Mouse (Mus musculus) kidney, embryonic 16.5 days (tissue): ENCODE results near the gene Atg7. TPM values are rescaled to one million over a fixed set of nuclear protein-coding genes. Genes with fewer than 3 reads are reported as not detected.

ENCODE experiments used
- ATAC-seq: fragments of 200-750 bp; cut with Nextera tagmentation; 2 replicates; pipeline ENCODE4 v1.8.0; 2017; ENCODE audit warnings: moderate TSS enrichment; ENCODE audit not compliant: low FRiP score, low TSS enrichment
- H3K27ac ChIP-seq: fragments of 300-500 bp; sonication (generic); 2 replicates; pipeline ENCODE4 v1.5.1; 2014; ENCODE audit warnings: low read length
- H3K27me3 ChIP-seq: fragments of 300-500 bp; sonication (generic); 2 replicates; pipeline ENCODE4 v1.6.1; 2014; ENCODE audit warnings: low read length, control low read depth, mixed read lengths; ENCODE audit not compliant: insufficient read depth
- H3K36me3 ChIP-seq: fragments of 300-500 bp; sonication (generic); 2 replicates; pipeline ENCODE4 v1.6.1; 2014; ENCODE audit warnings: low read length, control low read depth, mixed read lengths; ENCODE audit not compliant: insufficient read depth
- H3K4me1 ChIP-seq: fragments of 300-500 bp; sonication (generic); 2 replicates; pipeline ENCODE4 v1.6.1; 2014; ENCODE audit warnings: low read length, control low read depth, mixed read lengths; ENCODE audit not compliant: insufficient read depth
- H3K4me2 ChIP-seq: fragments of 300-500 bp; sonication (generic); replicated peaks from 2 replicates; pipeline ENCODE4 v1.6.1; 2014; ENCODE audit warnings: low read depth, low read length
- H3K4me3 ChIP-seq: fragments of 300-500 bp; sonication (generic); 2 replicates; pipeline ENCODE4 v1.5.1; 2014; ENCODE audit warnings: mild to moderate bottlenecking, low read length
- H3K9ac ChIP-seq: fragments of 300-500 bp; sonication (generic); replicated peaks from 2 replicates; pipeline ENCODE4 v1.6.1; 2014; ENCODE audit warnings: low read length
- H3K9me3 ChIP-seq: fragments of 300-500 bp; sonication (generic); 2 replicates; pipeline ENCODE4 v1.6.1; 2016; ENCODE audit warnings: low read length, control low read depth
- WGBS: fragments of 180-500 bp; shearing (Covaris S2); extraction: QIAGEN DNeasy Blood & Tissue Kit; methylation state at CpG from one replicate; pipeline ENCODE4 v1.1.7; 2014; 5-methylcytosine and 5-hydroxymethylcytosine counted together
- polyA plus RNA-seq: library from polyadenylated mRNA; unstranded; fragments of >200 nt; fragmentation: Nextera tagmentation; extraction: Ambion mirVana; gene quantifications from 2 replicates; pipeline ENCODE4 v1.2.1, GENCODE M21; 2015

Atg7 gene
- polyA plus RNA-seq, 1 experiment from 2014 or later, result 26.4 TPM

GRCm38 (mm10) chr6:114700704-114701103 is 57.8 kb downstream of the Atg7 start:
- H3K9ac ChIP-seq, result no peak overlapping the region
- no peaks in the 10 kb centered on the region for H3K27me3 ChIP-seq
- 77% methylated on average over 3 of the region's 3 CpGs for WGBS
- H3K27ac ChIP-seq, result no peak overlapping the region
- H3K4me3 ChIP-seq, result no peak overlapping the region
- ATAC-seq, result no peak
- H3K9me3 ChIP-seq, result peaks cover 3% of the 10 kb centered on the region; the same call in 1 of the 2 replicates
- peaks cover 6% of the 10 kb centered on the region; the same call in 1 of the 2 replicates for H3K36me3 ChIP-seq
- H3K4me1 ChIP-seq, result no peaks in the 10 kb centered on the region
- H3K4me2 ChIP-seq, result no peak overlapping the region

- Histone ChIP-seq H3K27ac (no peak overlapping the region), H3K9ac (no peak overlapping the region), H3K4me2 (no peak overlapping the region), H3K4me1 (no peaks in the 10 kb centered on the region), H3K27me3 (no peaks in the 10 kb centered on the region), H3K9me3 (no peaks in the 10 kb centered on the region), H3K36me3 (0 out of 2 replicates have a peak, but pooled peaks cover 2% of the 10 kb centered on the region), H3K4me3 (no peak overlapping the region)
- 75% methylated on average over 3 of the region's 3 CpGs for WGBS
- no peak for ATAC-seq
These were observed 64.1 kb downstream of the Atg7 start for GRCm38 (mm10) chr6:114707032-114707431.

GRCm38 (mm10) chr6:114712242-114713050 is 69.5 kb downstream of the Atg7 start:
- Histone ChIP-seq H3K4me3 (no peak overlapping the region), H3K9ac (no peak overlapping the region), H3K36me3 (peaks cover 8% of the 10 kb centered on the region; the same call in 1 of the 2 replicates), H3K4me1 (peaks cover 7% of the 10 kb centered on the region; the same call in 1 of the 2 replicates), H3K9me3 (no peaks in the 10 kb centered on the region), H3K4me2 (no peak overlapping the region), H3K27ac (no peak overlapping the region), H3K27me3 (no peaks in the 10 kb centered on the region)
- 44% methylated on average over 4 of the region's 4 CpGs for WGBS
- no peak for ATAC-seq

- Histone ChIP-seq H3K27ac (no peak overlapping the region), H3K9ac (no peak overlapping the region), H3K36me3 (peaks cover 8% of the 10 kb centered on the region; the same call in 1 of the 2 replicates), H3K9me3 (no peaks in the 10 kb centered on the region), H3K4me1 (peaks cover 7% of the 10 kb centered on the region; the same call in 1 of the 2 replicates), H3K4me2 (no peak overlapping the region), H3K27me3 (no peaks in the 10 kb centered on the region), H3K4me3 (no peak overlapping the region)
- ATAC-seq, result no peak
- 64% methylated on average over 3 of the region's 3 CpGs for WGBS
These were observed 70.6 kb downstream of the Atg7 start for GRCm38 (mm10) chr6:114713538-114713937.

- ATAC-seq, result no peak
- Histone ChIP-seq H3K4me1 (peaks cover 13% of the 10 kb centered on the region), H3K9me3 (no peaks in the 10 kb centered on the region), H3K27me3 (no peaks in the 10 kb centered on the region), H3K36me3 (peaks cover 8% of the 10 kb centered on the region; the same call in 1 of the 2 replicates), H3K4me2 (no peak overlapping the region), H3K9ac (no peak overlapping the region), H3K27ac (no peak overlapping the region), H3K4me3 (no peak overlapping the region)
- WGBS, result 50% methylated on average over 5 of the region's 5 CpGs
These were observed 71.8 kb downstream of the Atg7 start for GRCm38 (mm10) chr6:114714654-114715053.

- WGBS, result 61% methylated on average over 7 of the region's 7 CpGs
- Histone ChIP-seq H3K4me1 (peaks cover 14% of the 10 kb centered on the region), H3K27ac (peak overlapping the region; percentile 64; the same call in 1 of the 2 replicates), H3K36me3 (peaks cover 8% of the 10 kb centered on the region; the same call in 1 of the 2 replicates), H3K9ac (no peak overlapping the region), H3K9me3 (no peaks in the 10 kb centered on the region), H3K4me3 (no peak overlapping the region), H3K27me3 (no peaks in the 10 kb centered on the region), H3K4me2 (no peak overlapping the region)
- no peak; the same call in 1 of the 2 replicates for ATAC-seq
These were observed 72.6 kb downstream of the Atg7 start for GRCm38 (mm10) chr6:114715289-114716030.

- no peak for ATAC-seq
- H3K9me3 ChIP-seq, result no peaks in the 10 kb centered on the region
- H3K9ac ChIP-seq, result no peak overlapping the region
- H3K4me2 ChIP-seq, result no peak overlapping the region
- H3K4me1 ChIP-seq, result peaks cover 16% of the 10 kb centered on the region
- no peaks in the 10 kb centered on the region for H3K27me3 ChIP-seq
- 57% methylated on average over 5 of the region's 5 CpGs for WGBS
- no peak overlapping the region for H3K4me3 ChIP-seq
- no peaks in the 10 kb centered on the region for H3K36me3 ChIP-seq
- H3K27ac ChIP-seq, result no peak overlapping the region
These were observed 76.2 kb downstream of the Atg7 start for GRCm38 (mm10) chr6:114719100-114719499.

- peaks cover 21% of the 10 kb centered on the region for H3K4me1 ChIP-seq
- H3K4me2 ChIP-seq, result no peak overlapping the region
- H3K27me3 ChIP-seq, result no peaks in the 10 kb centered on the region
- no peak overlapping the region for H3K4me3 ChIP-seq
- no peaks in the 10 kb centered on the region for H3K9me3 ChIP-seq
- H3K9ac ChIP-seq, result no peak overlapping the region
- H3K27ac ChIP-seq, result no peak overlapping the region
- WGBS, result 68% methylated on average over 8 of the region's 8 CpGs
- H3K36me3 ChIP-seq, result no peaks in the 10 kb centered on the region
- no peak for ATAC-seq
These were observed 76.8 kb downstream of the Atg7 start for GRCm38 (mm10) chr6:114719665-114720064.

GRCm38 (mm10) chr6:114722046-114722445 is 79.1 kb downstream of the Atg7 start:
- Histone ChIP-seq H3K36me3 (no peaks in the 10 kb centered on the region), H3K27ac (no peak overlapping the region), H3K9me3 (no peaks in the 10 kb centered on the region), H3K9ac (no peak overlapping the region), H3K4me3 (no peak overlapping the region), H3K27me3 (no peaks in the 10 kb centered on the region), H3K4me1 (peaks cover 36% of the 10 kb centered on the region), H3K4me2 (no peak overlapping the region)
- 85% methylated on average over 5 of the region's 5 CpGs for WGBS
- no peak for ATAC-seq
